Mouse (Mus musculus) hindbrain, embryonic 16.5 days (tissue): ENCODE results near the gene Arntl2. TPM values are rescaled to one million over a fixed set of nuclear protein-coding genes. Genes with fewer than 3 reads are reported as not detected.
A peak's percentile ranks its signal among the peaks of the same experiment; 100 is the strongest.

Experiments
- ATAC-seq: fragments of 200-750 bp; cut with Nextera tagmentation; 2 replicates; pipeline ENCODE4 v1.8.0; 2017; ENCODE audit warnings: moderate TSS enrichment, moderate library complexity
- H3K27ac ChIP-seq: fragments of 300-500 bp; sonication (generic); 2 replicates; pipeline ENCODE4 v1.5.1; 2014; ENCODE audit warnings: low read depth, mild to moderate bottlenecking, control low read depth, low read length, moderate library complexity
- H3K27me3 ChIP-seq: fragments of 300-500 bp; sonication (generic); replicated peaks from 2 replicates; pipeline ENCODE4 v1.6.1; 2014; ENCODE audit warnings: low read length; ENCODE audit not compliant: control insufficient read depth, insufficient read depth
- H3K36me3 ChIP-seq: fragments of 300-500 bp; sonication (generic); 2 replicates; pipeline ENCODE4 v1.6.1; 2014; ENCODE audit warnings: mild to moderate bottlenecking, low read length, moderate library complexity, mixed read lengths; ENCODE audit not compliant: control insufficient read depth, insufficient read depth
- H3K4me1 ChIP-seq: fragments of 300-500 bp; sonication (generic); 2 replicates; pipeline ENCODE4 v1.6.1; 2014; ENCODE audit warnings: low read depth, low read length; ENCODE audit not compliant: control insufficient read depth, insufficient read depth
- H3K4me2 ChIP-seq: fragments of 300-500 bp; sonication (generic); 2 replicates; pipeline ENCODE4 v1.6.1; 2014; ENCODE audit warnings: mild to moderate bottlenecking, low read length, control low read depth, moderate library complexity
- H3K4me3 ChIP-seq: fragments of 300-500 bp; sonication (generic); 2 replicates; pipeline ENCODE4 v1.5.1; 2014; ENCODE audit warnings: mild to moderate bottlenecking, low read length, control low read depth, moderate library complexity
- H3K9ac ChIP-seq: fragments of 300-500 bp; sonication (generic); 2 replicates; pipeline ENCODE4 v1.6.1; 2014; ENCODE audit warnings: low read depth, mild to moderate bottlenecking, control low read depth, low read length, moderate library complexity
- H3K9me3 ChIP-seq: fragments of 300-500 bp; sonication (generic); 2 replicates; pipeline ENCODE4 v1.6.1; 2014; ENCODE audit warnings: mild to moderate bottlenecking, low read length, moderate library complexity; ENCODE audit not compliant: control insufficient read depth
- WGBS: fragments of 180-500 bp; shearing (Covaris S2); extraction: QIAGEN DNeasy Blood & Tissue Kit; methylation state at CpG from one replicate; pipeline ENCODE4 v1.1.7; 2014; 5-methylcytosine and 5-hydroxymethylcytosine counted together
- polyA plus RNA-seq: library from polyadenylated mRNA; unstranded; fragments of >200 nt; fragmentation: Nextera tagmentation; extraction: Ambion mirVana; gene quantifications from 2 replicates; pipeline ENCODE4 v1.2.1, GENCODE M21; 2015

The Arntl2 gene
- polyA plus RNA-seq, 1 experiment from 2014 or later = 4.6 TPM

- no peaks in the 10 kb centered on the region for H3K36me3 ChIP-seq
- H3K4me3 ChIP-seq = no peak overlapping the region
- WGBS = 78% methylated on average over 7 of the region's 7 CpGs
- H3K27me3 ChIP-seq = no peaks in the 10 kb centered on the region
- no peak overlapping the region for H3K4me2 ChIP-seq
- no peaks in the 10 kb centered on the region for H3K4me1 ChIP-seq
- H3K9ac ChIP-seq = no peak overlapping the region
- H3K27ac ChIP-seq = no peak overlapping the region
- no peak for ATAC-seq
- H3K9me3 ChIP-seq = no peaks in the 10 kb centered on the region
These were observed 41.5 kb downstream of the Arntl2 start for GRCm38 (mm10) chr6:146837316-146837715.

DNA sequence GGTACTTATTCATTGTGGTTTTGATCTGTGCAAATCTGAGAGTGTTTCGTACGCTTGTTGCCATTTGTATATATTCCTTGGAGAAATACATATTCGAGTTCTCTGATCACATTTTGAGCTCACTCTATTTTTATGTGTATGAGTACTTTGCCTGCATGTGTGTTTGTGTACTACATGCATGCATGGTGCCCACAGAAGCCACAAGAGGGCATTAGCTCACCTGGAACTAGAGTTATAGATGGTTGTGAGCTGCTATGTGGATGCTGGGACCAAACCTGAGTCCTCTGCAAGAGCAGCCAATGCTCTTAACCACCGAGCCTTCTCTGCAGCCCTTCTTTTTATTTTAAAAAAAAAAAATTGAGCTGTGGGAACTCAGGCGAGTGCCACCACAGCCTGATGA, 42.5 kb downstream of the Arntl2 start:
- no peaks in the 10 kb centered on the region for H3K4me1 ChIP-seq
- H3K4me2 ChIP-seq = no peak overlapping the region
- H3K36me3 ChIP-seq = no peaks in the 10 kb centered on the region
- H3K9me3 ChIP-seq = no peaks in the 10 kb centered on the region
- no peak overlapping the region for H3K4me3 ChIP-seq
- 94% methylated on average over 5 of the region's 5 CpGs for WGBS
- H3K27ac ChIP-seq = no peak overlapping the region
- H3K9ac ChIP-seq = no peak overlapping the region
- no peak for ATAC-seq
- H3K27me3 ChIP-seq = no peaks in the 10 kb centered on the region

DNA sequence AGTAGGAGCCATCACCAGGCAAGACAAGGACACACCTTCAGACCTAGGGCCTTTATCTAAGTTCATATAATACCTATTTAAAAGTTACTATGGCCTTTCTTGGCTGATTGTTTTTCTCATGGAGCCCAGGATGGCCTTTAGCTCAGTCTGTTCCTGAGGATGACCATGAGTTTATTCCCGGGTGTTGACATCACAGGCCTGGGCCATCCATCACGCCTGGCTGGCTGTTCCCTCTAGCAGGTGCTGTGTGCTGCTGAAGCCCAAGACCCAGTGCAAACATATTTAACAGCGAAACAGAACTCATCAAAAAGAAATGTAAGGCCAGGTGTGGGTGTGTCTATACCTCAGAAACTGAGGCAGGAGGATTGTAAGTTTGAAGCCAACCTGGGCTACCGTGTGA, 43.0 kb downstream of the Arntl2 start:
- no peaks in the 10 kb centered on the region for H3K4me1 ChIP-seq
- no peaks in the 10 kb centered on the region for H3K27me3 ChIP-seq
- ATAC-seq = no peak
- H3K9me3 ChIP-seq = no peaks in the 10 kb centered on the region
- no peak overlapping the region for H3K4me2 ChIP-seq
- no peaks in the 10 kb centered on the region for H3K36me3 ChIP-seq
- no peak overlapping the region for H3K9ac ChIP-seq
- H3K27ac ChIP-seq = no peak overlapping the region
- H3K4me3 ChIP-seq = no peak overlapping the region
- 92% methylated on average over 4 of the region's 4 CpGs for WGBS

DNA sequence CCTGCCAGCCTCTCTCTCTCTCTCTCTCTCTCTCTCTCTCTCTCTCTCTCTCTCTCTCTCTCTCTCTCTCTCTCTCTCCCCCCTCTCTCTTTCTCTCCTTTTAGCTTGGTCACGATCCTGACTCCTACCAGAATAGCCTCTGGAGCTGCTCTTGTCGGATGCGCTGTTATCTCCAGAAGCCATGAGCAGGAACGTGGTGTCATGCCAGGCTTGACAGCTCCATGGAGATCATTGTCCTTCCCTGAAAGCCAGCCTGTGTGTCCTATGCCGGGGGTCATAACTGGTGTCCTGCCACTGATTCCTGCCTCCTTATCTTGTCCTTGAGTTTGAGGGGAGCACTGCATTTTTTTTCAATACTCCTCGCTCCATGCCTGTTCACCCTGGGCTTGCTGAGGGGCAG, 49.0 kb downstream of the Arntl2 start:
- Histone ChIP-seq H3K4me3 (no peak overlapping the region), H3K4me1 (no peaks in the 10 kb centered on the region), H3K9ac (no peak overlapping the region), H3K4me2 (no peak overlapping the region), H3K27ac (no peak overlapping the region), H3K36me3 (no peaks in the 10 kb centered on the region), H3K9me3 (no peaks in the 10 kb centered on the region), H3K27me3 (no peaks in the 10 kb centered on the region)
- WGBS = 83% methylated on average over 6 of the region's 6 CpGs
- no peak for ATAC-seq

GRCm38 (mm10) chr6:146845347-146845746, 49.5 kb downstream of the Arntl2 start:
- WGBS = 73% methylated on average over 5 of the region's 5 CpGs
- Histone ChIP-seq H3K27ac (no peak overlapping the region), H3K9ac (no peak overlapping the region), H3K9me3 (no peaks in the 10 kb centered on the region), H3K4me2 (no peak overlapping the region), H3K36me3 (no peaks in the 10 kb centered on the region), H3K4me1 (no peaks in the 10 kb centered on the region), H3K4me3 (no peak overlapping the region), H3K27me3 (no peaks in the 10 kb centered on the region)
- ATAC-seq = no peak

DNA sequence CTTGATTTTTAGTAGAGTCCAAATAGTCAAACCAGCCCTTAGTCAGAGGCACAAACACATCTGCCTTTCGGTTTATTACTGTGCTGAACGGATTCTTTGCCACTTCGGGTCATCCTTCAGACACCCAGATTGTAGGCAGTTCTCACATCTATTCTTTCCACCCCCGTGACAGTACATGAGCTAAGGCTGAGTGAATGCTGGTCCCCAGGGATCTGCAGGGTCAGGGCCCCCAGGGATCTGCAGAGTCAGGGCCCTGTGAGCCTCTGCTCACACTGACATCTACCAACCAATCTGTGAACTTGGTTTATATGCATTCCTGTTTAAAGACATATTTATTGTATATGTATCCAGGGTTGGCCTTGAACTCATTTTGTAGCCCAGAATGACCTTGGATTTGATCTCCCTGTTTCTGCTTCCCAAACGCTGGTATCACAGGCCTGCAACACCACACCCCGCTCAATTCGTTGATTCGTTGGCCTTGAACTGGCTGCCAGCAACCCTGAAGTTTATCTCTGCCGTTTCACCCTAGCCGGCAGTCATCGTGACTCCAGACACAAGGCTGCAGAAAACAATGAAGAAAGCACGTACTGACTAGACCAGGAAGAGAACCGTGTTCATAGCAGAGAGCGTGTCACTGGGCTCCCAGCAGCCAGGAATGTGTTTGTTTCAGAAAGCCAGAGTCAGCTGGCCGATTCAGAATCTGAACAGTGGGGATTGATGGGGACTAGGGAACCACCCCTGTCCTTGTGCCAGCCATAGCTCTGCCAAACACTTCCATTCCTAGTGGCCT, 50.3 kb downstream of the Arntl2 start:
- no peak overlapping the region for H3K27ac ChIP-seq
- H3K9ac ChIP-seq = no peak overlapping the region
- H3K4me1 ChIP-seq = no peaks in the 10 kb centered on the region
- WGBS = 72% methylated on average over 15 of the region's 15 CpGs
- no peaks in the 10 kb centered on the region for H3K9me3 ChIP-seq
- H3K4me3 ChIP-seq = no peak overlapping the region
- peak; percentile 76 for ATAC-seq
- H3K36me3 ChIP-seq = no peaks in the 10 kb centered on the region
- no peak overlapping the region for H3K4me2 ChIP-seq
- no peaks in the 10 kb centered on the region for H3K27me3 ChIP-seq

DNA sequence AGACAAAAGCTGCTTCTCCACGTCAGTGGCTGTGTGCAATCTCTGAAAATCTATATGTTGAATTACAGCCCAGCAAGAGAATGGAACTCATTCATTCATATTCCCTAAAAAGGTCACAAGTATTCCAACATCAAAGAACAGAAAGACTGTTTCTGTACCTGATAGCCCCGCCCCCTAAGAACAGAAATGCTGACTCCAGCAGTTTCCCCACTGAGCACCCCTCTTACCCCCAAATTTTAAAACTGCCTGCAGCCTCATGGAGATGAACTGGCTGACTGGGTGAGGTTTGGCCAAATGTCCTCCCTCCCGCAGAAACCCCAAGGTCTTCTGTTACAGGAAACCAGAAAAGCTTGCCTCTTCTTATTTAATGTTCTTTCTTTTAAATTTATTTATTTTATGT, 51.5 kb downstream of the Arntl2 start:
- 83% methylated on average over 3 of the region's 3 CpGs for WGBS

GRCm38 (mm10) chr6:146848281-146848680, 52.4 kb downstream of the Arntl2 start:
- no peaks in the 10 kb centered on the region for H3K9me3 ChIP-seq
- no peak overlapping the region for H3K4me3 ChIP-seq
- H3K4me2 ChIP-seq = no peak overlapping the region
- no peaks in the 10 kb centered on the region for H3K27me3 ChIP-seq
- H3K27ac ChIP-seq = no peak overlapping the region
- H3K4me1 ChIP-seq = no peaks in the 10 kb centered on the region
- no peaks in the 10 kb centered on the region for H3K36me3 ChIP-seq
- ATAC-seq = no peak
- no peak overlapping the region for H3K9ac ChIP-seq
- 91% methylated on average over 3 of the region's 3 CpGs for WGBS

More for the DNA sequence above, 51.5 kb downstream of the Arntl2 start:
- ATAC-seq = no peak
- Histone ChIP-seq H3K9ac (no peak overlapping the region), H3K27ac (no peak overlapping the region), H3K9me3 (no peaks in the 10 kb centered on the region), H3K4me3 (no peak overlapping the region), H3K27me3 (no peaks in the 10 kb centered on the region), H3K36me3 (no peaks in the 10 kb centered on the region), H3K4me1 (no peaks in the 10 kb centered on the region), H3K4me2 (no peak overlapping the region)

DNA sequence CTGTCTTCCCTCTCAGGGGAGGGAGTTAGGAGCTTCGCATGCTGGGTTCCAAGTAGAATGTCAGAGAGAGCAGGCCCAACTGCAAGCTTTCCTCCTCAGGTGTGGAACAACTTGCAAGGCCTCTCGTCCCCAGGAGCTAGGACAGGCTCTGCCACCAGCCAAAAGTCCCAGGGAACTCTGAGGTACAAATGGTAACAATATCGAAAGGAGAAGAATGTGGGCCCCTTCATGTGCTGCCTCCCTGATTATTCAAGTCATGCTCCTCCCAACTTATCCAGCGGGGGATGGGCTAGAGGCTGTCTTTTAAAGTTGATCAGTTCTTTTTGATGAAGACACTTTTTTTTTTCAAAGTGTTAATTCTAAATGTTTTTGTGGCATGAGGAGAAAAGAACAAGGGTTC, 54.2 kb downstream of the Arntl2 start, which contains the start of gene Smco2:
TSS of gene Smco2 (plus strand) at position 55 of the 400 bp plus-strand sequence.
- Histone ChIP-seq H3K4me2 (no peak within 1 kb of the TSS), H3K9ac (no peak within 1 kb of the TSS), H3K4me1 (no peaks in the 10 kb centered on the region), H3K27ac (no peak within 1 kb of the TSS), H3K36me3 (no peaks in the 10 kb centered on the region), H3K27me3 (no peaks in the 10 kb centered on the region), H3K9me3 (no peaks in the 10 kb centered on the region), H3K4me3 (no peak within 1 kb of the TSS)
- no peak for ATAC-seq
- WGBS = 72% methylated on average over 4 of the region's 4 CpGs
